Mouse (Mus musculus) midbrain, embryonic 10.5 days (tissue): ENCODE results near the gene Sqstm1. TPM values are rescaled to one million over a fixed set of nuclear protein-coding genes. Genes with fewer than 3 reads are reported as not detected.

ENCODE experiments used
- DNase-seq: peaks from one replicate; pipeline ENCODE4 v3.0.0-alpha.2; 2017; ENCODE audit warnings: low spot score
- H3K27ac ChIP-seq: fragments of 300-500 bp; sonication (generic); replicated peaks from 2 replicates; pipeline ENCODE4 v1.5.1; 2016; ENCODE audit warnings: mild to moderate bottlenecking
- H3K27me3 ChIP-seq: fragments of 300-500 bp; sonication (generic); 2 replicates; pipeline ENCODE4 v1.6.1; 2016; ENCODE audit warnings: low read depth, mild to moderate bottlenecking; ENCODE audit not compliant: poor library complexity, severe bottlenecking
- H3K36me3 ChIP-seq: fragments of 300-500 bp; sonication (generic); 2 replicates; pipeline ENCODE4 v1.6.1; 2016; ENCODE audit warnings: mild to moderate bottlenecking, moderate library complexity
- H3K4me1 ChIP-seq: fragments of 300-500 bp; sonication (generic); 2 replicates; pipeline ENCODE4 v1.6.1; 2016
- H3K4me3 ChIP-seq: fragments of 300-500 bp; sonication (generic); 2 replicates; pipeline ENCODE4 v1.5.1; 2016; ENCODE audit warnings: mild to moderate bottlenecking, moderate library complexity
- H3K9me3 ChIP-seq: fragments of 300-500 bp; sonication (generic); replicated peaks from 2 replicates; pipeline ENCODE4 v1.6.1; 2016; ENCODE audit warnings: mild to moderate bottlenecking
- WGBS: fragments of 180-500 bp; shearing (Covaris S2); methylation state at CpG from one replicate; pipeline ENCODE4 v1.1.7; 2016; 5-methylcytosine and 5-hydroxymethylcytosine counted together
- polyA plus RNA-seq: library from polyadenylated mRNA; unstranded; fragments of >200 nt; fragmentation: Nextera tagmentation; extraction: Ambion mirVana; gene quantifications from 2 replicates; pipeline ENCODE4 v1.2.1, GENCODE M21; 2016

Sqstm1 gene
- polyA plus RNA-seq, 1 experiment from 2014 or later, result 136 TPM

- Histone ChIP-seq H3K27me3 (no peaks in the 10 kb centered on the region), H3K36me3 (peaks cover 90% of the 10 kb centered on the region), H3K4me1 (no peaks in the 10 kb centered on the region), H3K9me3 (no peaks in the 10 kb centered on the region), H3K4me3 (no peak overlapping the region), H3K27ac (no peak overlapping the region)
- 93% methylated on average over 2 of the region's 2 CpGs for WGBS
- DNase-seq, result no peak
Observed at GRCm38 (mm10) chr11:50198916-50199315, 11.7 kb downstream of the Sqstm1 start.

GRCm38 (mm10) chr11:50198219-50198846 lies 12.3 kb downstream of the Sqstm1 start:
- DNase-seq, result no peak
- 92% methylated on average over 4 of the region's 5 CpGs for WGBS
- peaks cover 88% of the 10 kb centered on the region for H3K36me3 ChIP-seq

GRCm38 (mm10) chr11:50197500-50197899 lies 13.1 kb downstream of the Sqstm1 start:
- 92% methylated on average over 4 of the region's 4 CpGs for WGBS
- no peaks in the 10 kb centered on the region for H3K27me3 ChIP-seq
- H3K27ac ChIP-seq, result no peak overlapping the region
- H3K4me1 ChIP-seq, result no peaks in the 10 kb centered on the region
- no peak for DNase-seq
- no peaks in the 10 kb centered on the region for H3K9me3 ChIP-seq
- H3K36me3 ChIP-seq, result peaks cover 79% of the 10 kb centered on the region
- no peak overlapping the region for H3K4me3 ChIP-seq

More at GRCm38 (mm10) chr11:50198219-50198846, 12.3 kb downstream of the Sqstm1 start:
- no peaks in the 10 kb centered on the region for H3K4me1 ChIP-seq
- H3K27ac ChIP-seq, result no peak overlapping the region
- H3K9me3 ChIP-seq, result no peaks in the 10 kb centered on the region
- no peak overlapping the region for H3K4me3 ChIP-seq
- H3K27me3 ChIP-seq, result no peaks in the 10 kb centered on the region

- Histone ChIP-seq H3K36me3 (peaks cover 52% of the 10 kb centered on the region), H3K4me3 (no peak overlapping the region), H3K9me3 (no peaks in the 10 kb centered on the region), H3K4me1 (no peaks in the 10 kb centered on the region), H3K27me3 (no peaks in the 10 kb centered on the region), H3K27ac (no peak overlapping the region)
- WGBS, result 82% methylated on average over 4 of the region's 4 CpGs
- no peak for DNase-seq
Observed at GRCm38 (mm10) chr11:50194793-50195192, 15.8 kb downstream of the Sqstm1 start.

- WGBS, result 77% methylated on average over 7 of the region's 7 CpGs
- no peak for DNase-seq
- H3K36me3 ChIP-seq, result peaks cover 45% of the 10 kb centered on the region
- H3K9me3 ChIP-seq, result no peaks in the 10 kb centered on the region
- no peak overlapping the region for H3K4me3 ChIP-seq
- H3K27me3 ChIP-seq, result no peaks in the 10 kb centered on the region
- H3K4me1 ChIP-seq, result no peaks in the 10 kb centered on the region
- H3K27ac ChIP-seq, result no peak overlapping the region
Observed at GRCm38 (mm10) chr11:50194070-50194469, 16.6 kb downstream of the Sqstm1 start.

GRCm38 (mm10) chr11:50192278-50192677 lies 18.3 kb downstream of the Sqstm1 start:
- H3K36me3 ChIP-seq, result peaks cover 28% of the 10 kb centered on the region
- no peak overlapping the region for H3K27ac ChIP-seq
- H3K9me3 ChIP-seq, result no peaks in the 10 kb centered on the region
- no peaks in the 10 kb centered on the region for H3K4me1 ChIP-seq
- H3K27me3 ChIP-seq, result no peaks in the 10 kb centered on the region
- no peak overlapping the region for H3K4me3 ChIP-seq
- DNase-seq, result no peak
- 89% methylated on average over 3 of the region's 3 CpGs for WGBS

GRCm38 (mm10) chr11:50190362-50190761 lies 20.3 kb downstream of the Sqstm1 start:
- no peaks in the 10 kb centered on the region for H3K27me3 ChIP-seq
- no peaks in the 10 kb centered on the region for H3K9me3 ChIP-seq
- H3K4me1 ChIP-seq, result no peaks in the 10 kb centered on the region
- no peak for DNase-seq
- no peak overlapping the region for H3K4me3 ChIP-seq
- 91% methylated on average over 4 of the region's 4 CpGs for WGBS
- peaks cover 11% of the 10 kb centered on the region for H3K36me3 ChIP-seq
- no peak overlapping the region for H3K27ac ChIP-seq

- Histone ChIP-seq H3K27me3 (no peaks in the 10 kb centered on the region), H3K27ac (no peak overlapping the region), H3K36me3 (peaks cover 7% of the 10 kb centered on the region), H3K4me3 (no peak overlapping the region), H3K9me3 (no peaks in the 10 kb centered on the region), H3K4me1 (no peaks in the 10 kb centered on the region)
- 85% methylated on average over 7 of the region's 7 CpGs for WGBS
- DNase-seq, result no peak
Observed at GRCm38 (mm10) chr11:50188682-50189081, 21.9 kb downstream of the Sqstm1 start.

- Histone ChIP-seq H3K9me3 (no peaks in the 10 kb centered on the region), H3K27me3 (no peaks in the 10 kb centered on the region), H3K4me3 (no peak overlapping the region), H3K27ac (no peak overlapping the region), H3K36me3 (peaks cover 32% of the 10 kb centered on the region), H3K4me1 (no peaks in the 10 kb centered on the region)
- WGBS, result 79% methylated on average over 3 of the region's 3 CpGs
- no peak for DNase-seq
Observed at GRCm38 (mm10) chr11:50184788-50185187, 25.8 kb downstream of the Sqstm1 start.

GRCm38 (mm10) chr11:50182702-50183101 lies 27.9 kb downstream of the Sqstm1 start:
- no peaks in the 10 kb centered on the region for H3K27me3 ChIP-seq
- H3K9me3 ChIP-seq, result no peaks in the 10 kb centered on the region
- DNase-seq, result no peak
- H3K4me3 ChIP-seq, result no peak overlapping the region
- no peaks in the 10 kb centered on the region for H3K4me1 ChIP-seq
- no peak overlapping the region for H3K27ac ChIP-seq
- WGBS, result 91% methylated on average over 4 of the region's 4 CpGs
- H3K36me3 ChIP-seq, result peaks cover 39% of the 10 kb centered on the region

- Histone ChIP-seq H3K27me3 (no peaks in the 10 kb centered on the region), H3K4me1 (peaks cover 7% of the 10 kb centered on the region), H3K27ac (no peak overlapping the region), H3K9me3 (no peaks in the 10 kb centered on the region), H3K36me3 (peaks cover 47% of the 10 kb centered on the region), H3K4me3 (no peak overlapping the region)
- 84% methylated on average over 6 of the region's 6 CpGs for WGBS
- no peak for DNase-seq
Observed at GRCm38 (mm10) chr11:50180478-50181231, 30.0 kb downstream of the Sqstm1 start.

GRCm38 (mm10) chr11:50178532-50179488 lies 31.8 kb downstream of the Sqstm1 start:
- H3K36me3 ChIP-seq, result peaks cover 41% of the 10 kb centered on the region
- H3K4me3 ChIP-seq, result no peak overlapping the region
- DNase-seq, result no peak
- 88% methylated on average over 5 of the region's 5 CpGs for WGBS
- no peak overlapping the region for H3K27ac ChIP-seq
- H3K9me3 ChIP-seq, result no peaks in the 10 kb centered on the region
- no peaks in the 10 kb centered on the region for H3K27me3 ChIP-seq
- H3K4me1 ChIP-seq, result peaks cover 14% of the 10 kb centered on the region
